Mouse (Mus musculus): Measurements from ENCODE around the gene Ces4a. TPM values are rescaled to one million over a fixed set of nuclear protein-coding genes. Genes with fewer than 3 reads are reported as not detected.

Ces4a gene
- total RNA-seq (2023) = not detected

GRCm38 (mm10) chr8:105131509-105131908 is at the start of gene Ces4a:
Ces4a (plus strand) TSS chr8:105131800.

GRCm38 (mm10) chr8:105083449-105084050 is 48.0 kb upstream of the Ces4a start, which contains the start of gene Ces3b:
Ces3b (plus strand) TSS chr8:105083753.

GRCm38 (mm10) chr8:105170381-105171115 is 38.9 kb downstream of the Ces4a start, which contains the start of gene Cbfb:
Cbfb (plus strand) TSS chr8:105170674.

Other genes starting within 250 kb of the Ces4a start
- gene Ces2e, start 205.5 kb upstream of the Ces4a start, total RNA-seq (2023) = not detected
- gene Ces2f, start 184.4 kb upstream of the Ces4a start, total RNA-seq (2023) = not detected
- 0.38 TPM for gene Ces2g, start 170.1 kb upstream of the Ces4a start, total RNA-seq (2023)
- not detected for gene Ces2h, start 130.9 kb upstream of the Ces4a start, total RNA-seq (2023)
- not detected for gene Ces3a, start 83.2 kb upstream of the Ces4a start, total RNA-seq (2023)
- gene Ces3b, start 48.0 kb upstream of the Ces4a start, total RNA-seq (2023) = not detected
- gene Cbfb, start 38.9 kb downstream of the Ces4a start, total RNA-seq (2023) = 96.8 TPM
- 23.3 TPM for gene D230025D16Rik, start 93.3 kb downstream of the Ces4a start, total RNA-seq (2023)
- gene B3gnt9, start 123.4 kb downstream of the Ces4a start, total RNA-seq (2023) = 2.3 TPM
- 22.7 TPM for gene Tradd, start 132.8 kb downstream of the Ces4a start, total RNA-seq (2023)
- gene Fbxl8, start 132.8 kb downstream of the Ces4a start, total RNA-seq (2023) = 10.0 TPM
- gene Hsf4, start 138.0 kb downstream of the Ces4a start, total RNA-seq (2023) = 0.94 TPM
- not detected for gene Nol3, start 144.3 kb downstream of the Ces4a start, total RNA-seq (2023)
- 5.0 TPM for gene 4931428F04Rik, start 158.1 kb downstream of the Ces4a start, total RNA-seq (2023)
- 0.67 TPM for gene Exoc3l, start 164.3 kb downstream of the Ces4a start, total RNA-seq (2023)
- gene E2f4, start 165.9 kb downstream of the Ces4a start, total RNA-seq (2023) = 90.3 TPM
- 4.6 TPM for gene Elmo3, start 173.8 kb downstream of the Ces4a start, total RNA-seq (2023)
- 5.3 TPM for gene Lrrc29, start 194.5 kb downstream of the Ces4a start, total RNA-seq (2023)
- gene Tmem208, start 194.6 kb downstream of the Ces4a start, total RNA-seq (2023) = 25.6 TPM
- 17.7 TPM for gene Fhod1, start 216.2 kb downstream of the Ces4a start, total RNA-seq (2023)
- gene Slc9a5, start 217.0 kb downstream of the Ces4a start, total RNA-seq (2023) = 0.82 TPM
- not detected for gene Plekhg4, start 241.5 kb downstream of the Ces4a start, total RNA-seq (2023)